ENCODE assay signal across 28 mouse cellular contexts in the genomic region with DNA sequence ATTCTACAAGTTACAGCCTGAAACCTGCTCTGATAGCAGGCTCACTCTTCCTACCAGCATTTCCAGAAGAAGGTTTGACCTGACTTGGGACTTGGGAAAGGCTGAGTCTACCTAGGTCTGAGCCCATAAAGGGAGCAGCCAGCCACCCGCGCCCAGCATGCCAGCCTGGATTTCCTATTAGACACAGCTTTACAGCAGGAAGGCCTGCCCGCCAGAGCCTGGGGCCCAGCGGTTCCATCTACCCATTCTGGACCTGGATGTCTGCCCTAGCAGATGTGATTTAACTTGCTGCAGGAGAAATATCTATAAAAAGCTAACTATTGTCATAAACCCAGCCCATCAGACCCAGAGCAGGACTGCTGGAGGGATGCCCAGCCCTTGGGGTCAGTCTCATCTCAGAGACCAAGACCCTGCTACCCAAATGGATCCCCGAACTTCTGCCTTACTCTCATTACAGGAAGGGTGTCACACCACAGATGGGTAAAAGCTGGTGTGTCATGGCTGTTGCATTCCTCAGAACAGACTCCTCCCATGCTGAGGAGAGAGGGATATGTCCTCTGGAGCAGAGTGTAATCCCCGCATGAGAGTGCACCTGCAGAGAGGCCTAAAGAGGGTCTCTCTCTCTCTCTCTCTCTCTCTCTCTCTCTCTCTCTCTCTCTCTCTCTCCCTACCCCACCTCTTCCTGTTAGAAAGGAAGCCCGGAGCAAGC. TPM values are rescaled to one million over a fixed set of nuclear protein-coding genes. Genes with fewer than 3 reads are reported as not detected.
DNase-seq lines count a peak whose midpoint lies in the region; ATAC-seq and TF ChIP-seq lines count a peak whose summit lies in the region.
"Had no signal": no experiment of that assay in that cellular context is flagged by ENCODE, and none has a peak within 500 bp of the region (broad histone marks: within the 10 kb centered on the region; RNA-seq: fewer than 3 reads in every experiment).

No protein-coding gene starts in this region.

- no peaks in the 10 kb centered on the region for H3K36me3 ChIP-seq in forebrain, embryonic 11.5 days (ENCODE audit: control insufficient read depth, insufficient read depth, low read length)
- no peaks in the 10 kb centered on the region for H3K36me3 ChIP-seq in forebrain, embryonic 16.5 days (ENCODE audit: control insufficient read depth, insufficient read depth)
- H3K36me3 ChIP-seq in kidney, postnatal 0 days (ENCODE audit: insufficient read depth, low read length), result no peaks in the 10 kb centered on the region
- H3K36me3 ChIP-seq in kidney, embryonic 15.5 days, result no peaks in the 10 kb centered on the region
- no peaks in the 10 kb centered on the region for H3K36me3 ChIP-seq in limb, embryonic 14.5 days (ENCODE audit: control insufficient read depth, insufficient read depth, low read length)
- H3K36me3 ChIP-seq in midbrain, embryonic 14.5 days (ENCODE audit: control insufficient read depth, insufficient read depth, low read length), result no peaks in the 10 kb centered on the region
- H3K36me3 ChIP-seq: hindbrain, embryonic 12.5 days; intestine, embryonic 15.5 days; liver, embryonic 12.5 days; midbrain, embryonic 13.5 days had no signal

- no peak overlapping the region for H3K9ac ChIP-seq in forebrain, embryonic 11.5 days (ENCODE audit: low read length)
- no peak overlapping the region for H3K9ac ChIP-seq in forebrain, embryonic 16.5 days (replicated peaks; ENCODE audit: low read depth, low read length)
- no peak overlapping the region for H3K9ac ChIP-seq in kidney, postnatal 0 days (ENCODE audit: low read depth, low read length)
- no peak overlapping the region for H3K9ac ChIP-seq in kidney, embryonic 15.5 days
- H3K9ac ChIP-seq in limb, embryonic 14.5 days (ENCODE audit: low read depth, low read length, severe bottlenecking), result no peak overlapping the region
- H3K9ac ChIP-seq in midbrain, embryonic 14.5 days (replicated peaks; ENCODE audit: low read length), result no peak overlapping the region
- H3K9ac ChIP-seq: hindbrain, embryonic 12.5 days; intestine, embryonic 15.5 days; liver, embryonic 12.5 days; liver, postnatal 0 days; midbrain, embryonic 13.5 days had no signal

- no peak overlapping the region for H3K27ac ChIP-seq in forebrain, embryonic 11.5 days (ENCODE audit: low read depth, low read length)
- H3K27ac ChIP-seq in forebrain, embryonic 16.5 days (ENCODE audit: low read length), result no peak overlapping the region
- H3K27ac ChIP-seq in kidney, postnatal 0 days, result no peak overlapping the region
- H3K27ac ChIP-seq in kidney, embryonic 15.5 days, result no peak overlapping the region
- H3K27ac ChIP-seq in limb, embryonic 14.5 days (replicated peaks; ENCODE audit: low read depth, low read length), result peak overlapping the region; percentile 81
- H3K27ac ChIP-seq in midbrain, embryonic 14.5 days (replicated peaks; ENCODE audit: low read depth, low read length), result no peak overlapping the region
- H3K27ac ChIP-seq: gastrocnemius, adult 2 months; hindbrain, embryonic 12.5 days; hindbrain, postnatal 0 days; intestine, embryonic 15.5 days; liver, embryonic 12.5 days; macrophage; midbrain, embryonic 13.5 days had no signal

- H3K4me2 ChIP-seq in forebrain, embryonic 11.5 days (ENCODE audit: low read depth, low read length, severe bottlenecking), result no peak overlapping the region
- no peak overlapping the region for H3K4me2 ChIP-seq in forebrain, embryonic 16.5 days (ENCODE audit: low read length)
- H3K4me2 ChIP-seq in kidney, postnatal 0 days (ENCODE audit: low read length), result no peak overlapping the region
- no peak overlapping the region for H3K4me2 ChIP-seq in kidney, embryonic 15.5 days
- 0 out of 2 replicates have a peak overlapping the region, but pooled peaks have one; percentile 10 for H3K4me2 ChIP-seq in limb, embryonic 14.5 days (replicated peaks; ENCODE audit: low read depth, low read length, severe bottlenecking)
- no peak overlapping the region for H3K4me2 ChIP-seq in midbrain, embryonic 14.5 days (ENCODE audit: low read length)
- H3K4me2 ChIP-seq: heart, embryonic 11.5 days; hindbrain, embryonic 12.5 days; intestine, embryonic 15.5 days; liver, embryonic 12.5 days; midbrain, embryonic 13.5 days had no signal

- H3K27me3 ChIP-seq in forebrain, embryonic 11.5 days (ENCODE audit: control insufficient read depth, insufficient read depth, low read length), result no peaks in the 10 kb centered on the region
- no peaks in the 10 kb centered on the region for H3K27me3 ChIP-seq in forebrain, embryonic 16.5 days (replicated peaks; ENCODE audit: control insufficient read depth, insufficient read depth, low read length)
- no peaks in the 10 kb centered on the region for H3K27me3 ChIP-seq in kidney, postnatal 0 days (ENCODE audit: insufficient read depth, low read length)
- H3K27me3 ChIP-seq in kidney, embryonic 15.5 days, result no peaks in the 10 kb centered on the region
- no peaks in the 10 kb centered on the region for H3K27me3 ChIP-seq in limb, embryonic 14.5 days (ENCODE audit: control insufficient read depth, insufficient read depth, low read length)
- H3K27me3 ChIP-seq in midbrain, embryonic 14.5 days (ENCODE audit: control insufficient read depth, insufficient read depth, low read length), result no peaks in the 10 kb centered on the region
- H3K27me3 ChIP-seq: hindbrain, embryonic 12.5 days; intestine, embryonic 15.5 days; liver, embryonic 12.5 days; midbrain, embryonic 13.5 days had no signal

- H3K9me3 ChIP-seq in forebrain, embryonic 11.5 days (ENCODE audit: control insufficient read depth, low read length), result no peaks in the 10 kb centered on the region
- H3K9me3 ChIP-seq in forebrain, embryonic 16.5 days (ENCODE audit: control insufficient read depth, low read length), result no peaks in the 10 kb centered on the region
- no peaks in the 10 kb centered on the region for H3K9me3 ChIP-seq in kidney, postnatal 0 days (replicated peaks; ENCODE audit: low read length)
- no peaks in the 10 kb centered on the region for H3K9me3 ChIP-seq in kidney, embryonic 15.5 days (replicated peaks)
- H3K9me3 ChIP-seq in limb, embryonic 14.5 days (ENCODE audit: control insufficient read depth, low read length), result no peaks in the 10 kb centered on the region
- H3K9me3 ChIP-seq in midbrain, embryonic 14.5 days (ENCODE audit: control insufficient read depth, low read length), result no peaks in the 10 kb centered on the region
- H3K9me3 ChIP-seq: hindbrain, embryonic 12.5 days; intestine, embryonic 15.5 days; liver, embryonic 12.5 days; midbrain, embryonic 13.5 days had no signal

- H3K4me3 ChIP-seq in forebrain, embryonic 11.5 days (ENCODE audit: low read depth, low read length), result no peak overlapping the region
- no peak overlapping the region for H3K4me3 ChIP-seq in forebrain, embryonic 16.5 days (replicated peaks; ENCODE audit: low read length)
- H3K4me3 ChIP-seq in kidney, postnatal 0 days (replicated peaks; ENCODE audit: low read depth, low read length), result no peak overlapping the region
- H3K4me3 ChIP-seq in kidney, embryonic 15.5 days (replicated peaks), result no peak overlapping the region
- no peak overlapping the region for H3K4me3 ChIP-seq in limb, embryonic 14.5 days (replicated peaks; ENCODE audit: low read length)
- no peak overlapping the region for H3K4me3 ChIP-seq in midbrain, embryonic 14.5 days (replicated peaks; ENCODE audit: low read depth, low read length)
- H3K4me3 ChIP-seq: gastrocnemius, adult 2 months; hindbrain, embryonic 12.5 days; intestine, embryonic 15.5 days; liver, embryonic 12.5 days; midbrain, embryonic 13.5 days had no signal

- peak; percentile 27 for DNase-seq in forebrain, embryonic 11.5 days (ENCODE audit: low spot score)
- peak; percentile 14 for DNase-seq in kidney, postnatal 0 days (ENCODE audit: low spot score)
- peak; percentile 53 for DNase-seq in 3T3-L1 (ENCODE audit: low read depth, low spot score)
- peak; percentile 38 for DNase-seq in limb, embryonic 14.5 days (ENCODE audit: low spot score)
- DNase-seq in midbrain, embryonic 14.5 days, result no peak
- DNase-seq: adrenal gland, postnatal 25 days; cerebellum, adult 11-12 months; cerebellum, postnatal 10 days; gastrocnemius, adult 2 months; heart, adult 18-20 months; heart, postnatal 36 days; kidney, adult 2 months; layer of hippocampus, postnatal 36 days; left cerebral cortex, postnatal 4 days; liver, postnatal 0 days; thymus, postnatal 14 days had no signal

- no peak for TF ChIP-seq CTCF in kidney, postnatal 0 days (IDR thresholded peaks at IDR 0.05; ENCODE audit: low read depth)

- WGBS in forebrain, embryonic 11.5 days, result 71% methylated on average over 7 of the region's 7 CpGs
- WGBS in forebrain, embryonic 16.5 days, result 74% methylated on average over 7 of the region's 7 CpGs
- WGBS in kidney, postnatal 0 days, result 70% methylated on average over 7 of the region's 7 CpGs
- 65% methylated on average over 7 of the region's 7 CpGs for WGBS in kidney, embryonic 15.5 days
- WGBS in limb, embryonic 14.5 days, result 21% methylated on average over 7 of the region's 7 CpGs
- 77% methylated on average over 7 of the region's 7 CpGs for WGBS in midbrain, embryonic 14.5 days

- H3K4me1 ChIP-seq in forebrain, embryonic 11.5 days (replicated peaks; ENCODE audit: control insufficient read depth, insufficient read depth, low read length), result no peaks in the 10 kb centered on the region
- H3K4me1 ChIP-seq in forebrain, embryonic 16.5 days (replicated peaks; ENCODE audit: control insufficient read depth, insufficient read depth, low read length), result no peaks in the 10 kb centered on the region
- H3K4me1 ChIP-seq in kidney, postnatal 0 days (replicated peaks; ENCODE audit: insufficient read depth, low read length), result no peaks in the 10 kb centered on the region
- 0 out of 2 replicates have a peak, but pooled peaks cover 5% of the 10 kb centered on the region for H3K4me1 ChIP-seq in kidney, embryonic 15.5 days
- peaks cover 13% of the 10 kb centered on the region for H3K4me1 ChIP-seq in limb, embryonic 14.5 days (ENCODE audit: control insufficient read depth, insufficient read depth, low read length)
- H3K4me1 ChIP-seq in midbrain, embryonic 14.5 days (ENCODE audit: control insufficient read depth, insufficient read depth, low read length), result no peaks in the 10 kb centered on the region
- H3K4me1 ChIP-seq: hindbrain, embryonic 12.5 days; intestine, embryonic 15.5 days; liver, embryonic 12.5 days; midbrain, embryonic 13.5 days had no signal

- no peak for TF ChIP-seq POLR2A in limb, embryonic 14.5 days (IDR thresholded peaks at IDR 0.05; ENCODE audit: borderline replicate concordance, extremely low read depth, insufficient read depth, insufficient read length)

- ATAC-seq in forebrain, embryonic 11.5 days (replicated peaks; ENCODE audit: low FRiP score), result no peak
- no peak for ATAC-seq in forebrain, embryonic 16.5 days
- no peak for ATAC-seq in kidney, postnatal 0 days (replicated peaks; ENCODE audit: low FRiP score, low read depth)
- ATAC-seq in kidney, embryonic 15.5 days (replicated peaks; ENCODE audit: low FRiP score), result no peak
- peak; percentile 63 for ATAC-seq in limb, embryonic 14.5 days (ENCODE audit: low FRiP score, low read depth)
- ATAC-seq in midbrain, embryonic 14.5 days (ENCODE audit: low FRiP score, low TSS enrichment), result no peak
- ATAC-seq: CD4-positive, CD25-positive, alpha-beta regulatory T cell, adult 4 months; forebrain, embryonic 14.5 days; hindbrain, postnatal 0 days; intestine, embryonic 15.5 days; liver, embryonic 12.5 days; liver, postnatal 0 days; lung, postnatal 0 days; midbrain, embryonic 13.5 days had no signal

RNA-seq across cellular contexts. Expression of gene Sdc1, which starts 54.0 kb away (rescaled TPM):
- polyA plus RNA-seq in forebrain, embryonic 11.5 days (2014; fragmentation: Nextera tagmentation; extraction: Ambion mirVana), result 86.8 and 90.0 TPM in 2 replicates
- polyA plus RNA-seq in forebrain, embryonic 16.5 days (2015; fragmentation: Nextera tagmentation; extraction: Ambion mirVana), result 25.0 and 33.4 TPM in 2 replicates
- polyA plus RNA-seq in kidney, postnatal 0 days (2015; fragmentation: Nextera tagmentation; extraction: Ambion mirVana), result 39.0 and 41.9 TPM in 2 replicates
- polyA plus RNA-seq in kidney, embryonic 15.5 days (2015; fragmentation: Nextera tagmentation; extraction: Ambion mirVana), result 63.7 and 66.7 TPM in 2 replicates
- 268 and 329 TPM in 2 replicates for polyA plus RNA-seq in limb, embryonic 14.5 days (2012; rRNA removed)
- 238 and 240 TPM in 2 replicates for polyA plus RNA-seq in limb, embryonic 14.5 days (2014; fragmentation: Nextera tagmentation; extraction: Ambion mirVana)
- polyA plus RNA-seq in midbrain, embryonic 14.5 days (2014; fragmentation: Nextera tagmentation; extraction: Ambion mirVana), result 12.2 and 19.2 TPM in 2 replicates
